Mouse (Mus musculus): ENCODE results near the gene Tardbp. TPM values are rescaled to one million over a fixed set of nuclear protein-coding genes. Genes with fewer than 3 reads are reported as not detected.
A peak's percentile ranks its signal among the peaks of the same experiment; 100 is the strongest.

The Tardbp gene
- polyA plus RNA-seq, 1 experiment from 2014 or later = 495 TPM

DNA sequence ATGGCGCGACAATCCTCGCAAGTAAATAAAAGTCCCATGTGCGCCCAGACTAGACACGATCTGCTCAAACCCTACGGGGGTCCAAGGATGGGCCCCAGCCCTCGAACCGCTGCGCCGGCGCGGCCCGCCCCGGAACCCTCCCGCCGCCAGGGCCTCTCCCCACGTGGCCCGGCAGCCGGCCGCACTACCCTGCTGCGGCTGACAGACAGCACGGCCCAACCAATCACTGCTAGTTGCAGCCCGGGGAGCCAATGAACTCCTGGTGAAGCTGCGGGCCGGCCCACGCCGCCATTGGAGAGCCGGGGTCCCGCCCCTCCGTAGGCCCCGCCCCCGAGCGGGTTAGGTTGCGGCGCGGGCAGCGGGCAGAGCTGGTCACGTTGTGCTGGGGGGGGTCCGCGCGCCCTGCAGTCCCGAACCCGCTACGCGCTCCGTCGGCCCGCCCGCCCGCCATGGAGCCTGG is 35.6 kb downstream of the Tardbp start, which contains the start of gene Srm:
TSS of gene Srm (plus strand) at position 333 of the 460 bp plus-strand sequence.
- Histone ChIP-seq H3K4me1 (peaks cover 52% of the 10 kb centered on the region), H3K9me3 (no peaks in the 10 kb centered on the region), H3K27me3 (ENCODE audit: poor library complexity, severe bottlenecking) (no peaks in the 10 kb centered on the region), H3K4me3 (peak within 1 kb of the TSS; percentile 95), H3K36me3 (replicated peaks) (peaks cover 40% of the 10 kb centered on the region), H3K27ac (peak within 1 kb of the TSS; percentile 93)
- DNase-seq (ENCODE audit: extremely low spot score, low spot score) = peak; percentile 95
- WGBS = under 1% methylated on average over 42 of the region's 50 CpGs

DNA sequence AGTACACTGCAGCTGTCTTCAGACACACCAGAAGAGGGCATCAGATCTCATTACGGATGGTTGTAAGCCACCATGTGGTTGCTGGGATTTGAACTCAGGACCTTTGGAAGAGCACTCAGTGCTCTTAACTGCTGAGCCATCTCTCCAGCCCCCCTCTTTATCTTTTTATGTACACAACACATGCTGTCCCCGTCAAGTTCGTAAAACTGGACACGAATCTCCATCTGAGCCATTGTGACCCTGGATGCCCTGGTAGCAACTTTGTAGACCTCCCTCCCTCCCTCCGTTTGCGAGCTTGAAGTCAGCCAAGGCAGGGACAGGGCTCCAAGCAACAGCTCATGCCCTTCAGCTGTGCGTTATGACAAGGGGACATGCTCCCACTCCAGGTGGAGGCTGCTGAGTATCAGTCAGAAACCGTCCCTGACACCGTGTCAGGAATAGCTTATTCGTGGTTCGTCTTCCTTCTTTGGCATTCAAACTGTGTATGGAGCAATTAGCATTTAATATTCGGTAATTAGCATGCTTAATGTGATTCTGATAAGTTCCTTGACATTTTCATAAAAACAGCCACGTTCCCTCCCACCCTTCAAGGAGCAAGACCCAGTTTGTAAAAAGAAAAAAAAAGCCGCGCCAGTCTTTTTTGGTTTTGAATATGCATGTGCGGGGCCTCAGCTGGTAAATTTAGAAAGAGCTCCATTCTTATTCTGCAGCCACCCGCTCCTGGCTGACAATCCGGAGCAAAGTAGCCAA is 36.2 kb downstream of the Tardbp start:
- peak; percentile 46 for DNase-seq (ENCODE audit: extremely low spot score, low spot score)
- Histone ChIP-seq H3K36me3 (replicated peaks) (peaks cover 33% of the 10 kb centered on the region), H3K4me3 (peak overlapping the region; percentile 95), H3K27me3 (ENCODE audit: poor library complexity, severe bottlenecking) (no peaks in the 10 kb centered on the region), H3K27ac (peak overlapping the region; percentile 93), H3K4me1 (peaks cover 46% of the 10 kb centered on the region), H3K9me3 (no peaks in the 10 kb centered on the region)
- 11% methylated on average over 18 of the region's 18 CpGs for WGBS

DNA sequence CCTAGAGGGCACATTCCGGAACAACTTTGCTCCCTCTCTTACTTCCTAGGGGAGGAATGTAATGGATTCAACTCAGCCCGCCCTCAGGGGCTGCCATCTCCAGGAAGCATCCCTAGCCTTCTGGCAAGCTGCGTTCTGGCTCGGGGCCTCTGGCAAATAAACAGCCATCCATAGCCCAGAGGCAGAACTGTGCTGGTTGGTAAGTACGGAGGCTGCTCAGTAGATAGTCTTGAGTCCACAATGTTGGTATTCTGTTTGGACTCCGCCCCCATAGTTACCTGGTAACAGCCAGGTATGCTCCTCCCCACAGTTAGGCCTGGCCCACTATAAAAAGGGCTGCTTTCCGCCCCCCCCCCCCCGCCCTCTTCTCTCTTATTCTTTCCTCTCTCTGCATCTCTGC is 37.3 kb downstream of the Tardbp start:
- Histone ChIP-seq H3K27me3 (ENCODE audit: poor library complexity, severe bottlenecking) (no peaks in the 10 kb centered on the region), H3K36me3 (replicated peaks) (peaks cover 23% of the 10 kb centered on the region), H3K27ac (no peak overlapping the region), H3K4me1 (peaks cover 35% of the 10 kb centered on the region), H3K4me3 (no peak overlapping the region), H3K9me3 (no peaks in the 10 kb centered on the region)
- WGBS = 63% methylated on average over 7 of the region's 8 CpGs
- DNase-seq (ENCODE audit: extremely low spot score, low spot score) = no peak

DNA sequence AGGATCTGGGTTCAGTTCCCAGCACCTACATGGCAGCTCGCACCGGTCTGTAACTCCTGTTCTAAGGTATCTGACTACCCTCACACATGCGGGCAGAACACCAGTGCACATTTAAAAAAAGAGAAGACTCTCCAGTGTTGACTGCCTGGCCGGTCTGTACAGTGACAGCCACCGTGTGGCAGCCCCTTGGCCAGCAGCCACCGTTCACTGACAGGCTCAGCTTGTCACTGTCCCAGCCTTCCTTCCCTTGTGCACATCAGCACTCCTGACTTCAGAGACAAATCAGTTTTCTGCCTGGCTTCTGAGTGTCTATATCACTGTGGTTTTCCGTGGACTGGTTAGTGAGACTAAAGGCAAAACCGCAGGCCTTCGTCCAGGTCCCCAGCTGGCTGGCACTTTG is 38.0 kb downstream of the Tardbp start:
- no peak for DNase-seq (ENCODE audit: extremely low spot score, low spot score)

DNA sequence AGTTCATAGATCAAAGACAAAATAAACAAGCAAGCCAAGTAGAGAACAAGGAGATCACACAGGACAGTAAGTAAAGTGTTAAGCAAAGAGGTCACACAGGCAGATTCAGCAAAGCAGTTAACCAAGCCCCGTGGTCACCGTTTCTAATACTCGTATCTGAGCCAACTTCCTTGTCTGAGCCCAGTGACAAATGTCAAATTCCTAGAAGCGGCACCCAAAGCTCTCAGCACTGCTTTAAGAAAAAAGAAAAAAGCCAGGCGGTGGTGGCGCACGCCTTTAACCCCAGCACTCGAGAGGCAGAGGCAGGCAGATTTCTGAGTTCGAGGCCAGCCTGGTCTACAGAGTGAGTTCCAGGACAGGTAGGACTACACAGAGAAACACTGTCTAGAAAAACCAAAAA is 40.2 kb downstream of the Tardbp start:
- Histone ChIP-seq H3K4me1 (peaks cover 8% of the 10 kb centered on the region), H3K9me3 (no peaks in the 10 kb centered on the region), H3K4me3 (no peak overlapping the region), H3K27me3 (ENCODE audit: poor library complexity, severe bottlenecking) (no peaks in the 10 kb centered on the region), H3K36me3 (replicated peaks) (peaks cover 19% of the 10 kb centered on the region), H3K27ac (no peak overlapping the region)
- WGBS = 87% methylated on average over 9 of the region's 9 CpGs
- no peak for DNase-seq (ENCODE audit: extremely low spot score, low spot score)

More for the DNA sequence above, 38.0 kb downstream of the Tardbp start:
- WGBS = 86% methylated on average over 9 of the region's 9 CpGs
- Histone ChIP-seq H3K4me3 (no peak overlapping the region), H3K27ac (no peak overlapping the region), H3K4me1 (peaks cover 29% of the 10 kb centered on the region), H3K36me3 (replicated peaks) (peaks cover 15% of the 10 kb centered on the region), H3K27me3 (ENCODE audit: poor library complexity, severe bottlenecking) (no peaks in the 10 kb centered on the region), H3K9me3 (no peaks in the 10 kb centered on the region)

DNA sequence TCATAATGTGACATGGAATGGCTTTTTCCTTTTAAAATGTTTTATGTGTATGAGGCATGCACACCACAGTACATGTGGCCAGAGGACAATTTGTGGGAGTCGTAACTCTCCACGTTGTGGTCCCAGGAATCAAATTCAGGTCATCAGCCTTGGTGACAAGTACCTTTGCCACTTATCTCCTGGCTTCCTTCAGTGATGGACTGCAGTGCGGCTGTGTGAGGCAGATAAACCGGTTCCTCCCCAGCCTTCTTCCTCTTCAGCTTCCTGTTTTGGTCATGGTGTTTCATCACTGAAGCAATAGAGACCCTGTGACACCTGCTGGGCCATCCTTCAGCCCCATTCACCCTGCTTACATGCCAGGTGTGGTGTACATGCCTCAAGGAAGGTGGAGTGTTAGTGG is 43.6 kb downstream of the Tardbp start:
- no peaks in the 10 kb centered on the region for H3K27me3 ChIP-seq (ENCODE audit: poor library complexity, severe bottlenecking)
- DNase-seq (ENCODE audit: extremely low spot score, low spot score) = no peak
- no peak overlapping the region for H3K27ac ChIP-seq
- WGBS = 82% methylated on average over 4 of the region's 4 CpGs
- no peaks in the 10 kb centered on the region for H3K4me1 ChIP-seq
- no peak overlapping the region for H3K4me3 ChIP-seq
- H3K36me3 ChIP-seq (replicated peaks) = peaks cover 53% of the 10 kb centered on the region
- no peaks in the 10 kb centered on the region for H3K9me3 ChIP-seq

DNA sequence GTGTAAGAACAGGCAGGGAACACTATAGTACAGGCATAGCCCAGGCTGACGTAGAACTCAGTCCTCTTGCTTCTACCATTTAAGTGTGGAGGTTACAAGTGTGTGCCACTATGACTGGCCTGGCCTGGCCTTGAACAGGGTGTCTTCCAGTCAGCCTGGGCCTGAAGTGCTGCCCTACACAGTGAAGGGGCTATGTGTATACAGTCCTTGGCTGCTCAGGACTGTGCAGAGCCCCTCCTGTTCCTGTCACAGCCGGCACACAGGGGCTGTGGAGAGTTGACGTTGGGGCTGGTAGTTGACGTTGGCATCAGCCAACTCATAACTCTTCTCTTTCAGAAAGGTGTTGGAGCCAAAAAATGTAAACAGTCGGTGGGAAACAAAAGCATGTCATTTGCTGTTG is 45.4 kb downstream of the Tardbp start:
- H3K4me3 ChIP-seq = no peak overlapping the region
- H3K9me3 ChIP-seq = no peaks in the 10 kb centered on the region
- no peak overlapping the region for H3K27ac ChIP-seq
- 94% methylated on average over 5 of the region's 5 CpGs for WGBS
- H3K27me3 ChIP-seq (ENCODE audit: poor library complexity, severe bottlenecking) = no peaks in the 10 kb centered on the region
- no peak for DNase-seq (ENCODE audit: extremely low spot score, low spot score)
- no peaks in the 10 kb centered on the region for H3K4me1 ChIP-seq
- H3K36me3 ChIP-seq (replicated peaks) = peaks cover 71% of the 10 kb centered on the region

DNA sequence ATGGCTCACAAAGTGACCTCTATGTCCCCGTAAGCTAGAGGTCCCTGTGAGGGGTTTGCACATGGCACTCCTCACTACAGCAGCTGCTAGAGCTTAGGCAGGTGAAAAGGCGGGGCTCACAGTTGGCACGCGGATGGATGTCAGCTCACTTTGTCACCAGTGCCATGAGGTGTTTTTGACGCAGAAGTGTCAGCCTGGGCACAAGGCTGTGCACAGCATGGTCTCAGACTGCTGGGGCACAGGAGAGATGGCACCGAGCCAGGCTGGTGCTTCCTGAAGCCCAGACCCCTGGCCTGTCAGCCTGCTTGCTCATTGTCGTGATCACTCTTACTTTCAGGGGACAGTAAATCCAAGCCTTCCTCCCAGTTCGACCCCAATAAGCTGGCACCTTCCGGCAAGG is 46.1 kb downstream of the Tardbp start:
- H3K27ac ChIP-seq = no peak overlapping the region
- WGBS = 91% methylated on average over 9 of the region's 9 CpGs
- DNase-seq (ENCODE audit: extremely low spot score, low spot score) = no peak
- H3K27me3 ChIP-seq (ENCODE audit: poor library complexity, severe bottlenecking) = no peaks in the 10 kb centered on the region
- H3K36me3 ChIP-seq (replicated peaks) = peaks cover 78% of the 10 kb centered on the region
- H3K4me3 ChIP-seq = no peak overlapping the region
- H3K9me3 ChIP-seq = no peaks in the 10 kb centered on the region
- no peaks in the 10 kb centered on the region for H3K4me1 ChIP-seq

DNA sequence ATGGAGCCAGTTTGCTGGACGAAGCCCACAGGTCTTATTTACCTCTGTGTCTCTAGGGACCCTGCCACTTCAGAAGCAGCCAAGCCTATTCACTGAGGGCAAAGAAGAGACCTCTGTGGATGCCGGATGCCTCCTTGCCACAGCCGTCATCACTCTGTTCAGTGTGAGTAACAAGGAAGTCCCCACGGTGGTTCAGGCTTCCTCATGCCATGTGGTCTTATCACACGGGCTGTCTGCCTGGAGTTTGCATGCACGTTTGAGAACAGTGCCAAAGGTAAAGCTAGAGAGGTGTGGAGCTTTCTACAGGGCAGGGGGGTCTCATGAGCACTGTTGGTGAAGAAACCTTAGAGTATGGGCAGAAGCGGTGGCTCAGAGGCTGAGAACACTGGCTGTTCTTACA is 53.6 kb downstream of the Tardbp start:
- H3K9me3 ChIP-seq = no peaks in the 10 kb centered on the region
- H3K36me3 ChIP-seq (replicated peaks) = peaks cover 100% of the 10 kb centered on the region
- H3K27me3 ChIP-seq (ENCODE audit: poor library complexity, severe bottlenecking) = no peaks in the 10 kb centered on the region
- no peak overlapping the region for H3K27ac ChIP-seq
- DNase-seq (ENCODE audit: extremely low spot score, low spot score) = no peak
- 94% methylated on average over 7 of the region's 7 CpGs for WGBS
- H3K4me1 ChIP-seq = no peaks in the 10 kb centered on the region
- H3K4me3 ChIP-seq = no peak overlapping the region

DNA sequence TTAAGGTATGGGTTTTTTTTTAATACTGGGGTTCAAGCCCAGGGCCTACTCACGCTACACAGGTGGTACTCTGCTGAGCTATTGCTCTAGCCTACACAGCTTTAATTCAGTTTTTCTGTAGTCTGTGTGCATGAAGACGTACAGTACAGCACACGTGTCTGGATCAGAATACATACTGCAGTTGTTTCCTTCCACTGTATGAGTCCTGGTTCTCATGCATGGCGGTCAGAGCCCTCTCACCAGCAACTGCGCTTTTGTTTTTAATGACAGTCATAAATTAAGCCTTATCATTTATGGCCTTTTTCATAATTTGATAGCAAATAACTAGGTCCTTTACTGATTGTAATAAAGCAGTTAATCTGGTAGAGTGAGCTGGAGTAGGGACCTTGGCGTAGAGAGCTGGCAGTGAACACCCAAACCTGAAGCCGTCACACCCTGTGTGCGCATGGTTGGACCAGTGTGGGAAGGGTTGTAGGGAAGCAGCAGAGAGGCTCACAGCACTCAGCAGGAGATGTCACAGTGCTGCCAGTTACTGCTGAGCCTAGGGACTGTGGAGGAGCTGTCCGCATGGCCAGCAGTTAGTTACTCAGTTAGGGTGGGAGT is 56.0 kb downstream of the Tardbp start:
- no peak overlapping the region for H3K27ac ChIP-seq
- H3K9me3 ChIP-seq = no peaks in the 10 kb centered on the region
- peaks cover 100% of the 10 kb centered on the region for H3K36me3 ChIP-seq (replicated peaks)
- H3K27me3 ChIP-seq (ENCODE audit: poor library complexity, severe bottlenecking) = no peaks in the 10 kb centered on the region
- DNase-seq (ENCODE audit: extremely low spot score, low spot score) = no peak
- WGBS = 97% methylated on average over 9 of the region's 9 CpGs
- H3K4me3 ChIP-seq = no peak overlapping the region
- no peaks in the 10 kb centered on the region for H3K4me1 ChIP-seq

DNA sequence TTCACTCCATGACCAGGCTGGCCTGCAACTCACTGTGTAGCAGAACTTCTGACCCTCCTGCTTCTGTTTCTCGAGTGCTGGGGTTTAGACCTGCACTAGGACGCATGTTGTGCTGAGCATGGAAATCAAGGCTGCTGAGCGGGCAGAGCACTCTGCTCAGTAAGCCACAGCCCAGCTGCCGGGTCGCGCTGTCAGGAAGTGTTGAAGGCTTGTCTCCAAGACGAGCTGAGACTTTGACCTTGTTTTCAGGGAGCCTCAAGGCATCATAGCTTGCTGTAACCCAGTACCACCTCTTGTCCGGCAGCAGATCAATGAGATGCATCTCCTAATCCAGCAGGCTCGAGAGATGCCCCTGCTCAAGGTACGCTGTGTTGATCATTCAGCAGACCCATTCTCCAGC is 56.7 kb downstream of the Tardbp start:
- DNase-seq (ENCODE audit: extremely low spot score, low spot score) = no peak
- no peaks in the 10 kb centered on the region for H3K9me3 ChIP-seq
- no peaks in the 10 kb centered on the region for H3K27me3 ChIP-seq (ENCODE audit: poor library complexity, severe bottlenecking)
- H3K36me3 ChIP-seq (replicated peaks) = peaks cover 100% of the 10 kb centered on the region
- 91% methylated on average over 10 of the region's 10 CpGs for WGBS
- no peak overlapping the region for H3K27ac ChIP-seq
- no peaks in the 10 kb centered on the region for H3K4me1 ChIP-seq
- no peak overlapping the region for H3K4me3 ChIP-seq

DNA sequence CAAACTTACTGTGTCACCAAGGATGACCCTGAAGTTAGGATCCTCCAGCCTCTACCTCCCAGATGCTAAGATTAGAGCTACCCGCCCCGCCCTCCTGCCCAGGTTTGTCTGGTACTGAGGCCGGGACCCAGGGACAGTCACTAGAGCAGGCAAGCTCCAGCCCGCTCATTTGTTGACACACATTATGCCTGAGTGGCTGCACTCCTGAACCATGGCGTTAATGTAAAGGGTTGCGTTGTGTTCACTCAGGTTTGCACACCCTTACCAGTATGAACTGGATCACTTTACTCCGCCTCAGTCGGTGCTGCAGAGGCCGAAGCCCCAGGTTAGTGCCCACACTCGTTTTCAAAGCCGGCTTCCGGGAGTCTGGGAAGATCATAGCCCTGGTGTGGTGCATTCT is 63.2 kb downstream of the Tardbp start:
- H3K27ac ChIP-seq = no peak overlapping the region
- peaks cover 91% of the 10 kb centered on the region for H3K36me3 ChIP-seq (replicated peaks)
- H3K9me3 ChIP-seq = no peaks in the 10 kb centered on the region
- H3K4me1 ChIP-seq = peaks cover 9% of the 10 kb centered on the region
- H3K27me3 ChIP-seq (ENCODE audit: poor library complexity, severe bottlenecking) = no peaks in the 10 kb centered on the region
- 96% methylated on average over 12 of the region's 12 CpGs for WGBS
- H3K4me3 ChIP-seq = no peak overlapping the region
- DNase-seq (ENCODE audit: extremely low spot score, low spot score) = no peak

DNA sequence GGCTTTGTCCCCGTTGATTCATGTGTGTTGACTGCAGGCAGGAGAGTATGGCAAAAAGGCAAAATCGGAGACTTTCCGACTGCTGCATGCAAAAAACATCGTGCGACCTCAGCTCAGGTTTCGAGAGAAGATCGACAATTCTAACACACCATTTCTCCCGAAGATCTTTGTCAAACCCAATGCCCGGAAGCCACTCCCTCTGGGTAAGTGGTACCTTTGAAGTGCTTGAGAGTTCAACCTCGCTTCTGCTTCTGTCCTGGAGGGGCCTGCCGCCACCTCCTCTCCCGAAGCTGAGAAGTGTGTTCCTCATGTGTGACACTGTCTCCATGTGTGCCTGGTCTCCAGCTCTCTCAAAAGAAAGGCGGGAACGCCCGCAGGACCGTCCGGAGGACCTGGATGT is 64.1 kb downstream of the Tardbp start:
- Histone ChIP-seq H3K36me3 (replicated peaks) (peaks cover 82% of the 10 kb centered on the region), H3K4me3 (no peak overlapping the region), H3K4me1 (peaks cover 17% of the 10 kb centered on the region), H3K27me3 (ENCODE audit: poor library complexity, severe bottlenecking) (no peaks in the 10 kb centered on the region), H3K9me3 (no peaks in the 10 kb centered on the region), H3K27ac (no peak overlapping the region)
- no peak for DNase-seq (ENCODE audit: extremely low spot score, low spot score)
- 95% methylated on average over 17 of the region's 17 CpGs for WGBS
